Mouse (Mus musculus): ENCODE data around the gene Pold1.

DNA sequence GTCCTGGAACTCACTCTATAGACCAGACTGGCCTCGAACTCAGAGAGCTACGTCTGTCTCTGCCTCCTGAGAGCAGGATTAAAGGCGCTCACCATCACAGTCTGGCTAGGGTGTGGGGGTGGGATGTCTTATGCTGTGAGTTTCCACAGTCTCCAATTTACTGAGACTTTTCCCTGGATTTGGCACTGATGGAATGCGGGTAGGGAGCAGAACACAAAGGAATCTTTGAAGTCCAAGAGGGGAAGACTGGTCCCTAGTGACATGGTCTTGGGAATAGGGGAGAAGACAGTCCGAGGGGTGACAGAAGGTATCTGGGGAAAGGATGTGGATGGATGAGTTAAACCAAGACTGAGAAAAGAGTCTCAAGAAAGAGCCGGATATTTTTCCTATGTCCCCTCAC is 39.0 kb upstream of the Pold1 start:
- TF ChIP-seq CTCF (IDR thresholded peaks at IDR 0.05; ENCODE audit: low read depth, low read length) (no peak), POLR2A (IDR thresholded peaks at IDR 0.05; ENCODE audit: extremely low read depth, insufficient read depth, low read length) (no peak)
